Mouse (Mus musculus) kidney, adult 2 months (tissue): ENCODE measurements at regions not wholly inside any gene's neighbourhood (a gene's known extent, or its start where the extent isn't known, plus 50 kb on each side); places are given as distances from the start of the nearest gene placed in this dataset.

Source experiments
- DNase-seq: peaks from one replicate; pipeline ENCODE4 v3.0.0; 2021
- H3K27ac ChIP-seq: fragments of 200-500 bp; 2 replicates; pipeline ENCODE4 v1.5.1; 2012; ENCODE audit warnings: low read depth, low read length, control low read depth, inconsistent platforms; ENCODE audit not compliant: insufficient read depth
- H3K27me3 ChIP-seq: fragments of 200-500 bp; replicated peaks from 2 replicates; pipeline ENCODE4 v1.6.1; 2012; ENCODE audit warnings: mild to moderate bottlenecking, moderate library complexity, low read length, inconsistent platforms; ENCODE audit not compliant: control insufficient read depth, insufficient read depth
- H3K36me3 ChIP-seq: fragments of 200-500 bp; 2 replicates; pipeline ENCODE4 v1.6.1; 2012; ENCODE audit warnings: mild to moderate bottlenecking, moderate library complexity, low read length, inconsistent platforms; ENCODE audit not compliant: control insufficient read depth, insufficient read depth
- H3K4me1 ChIP-seq: fragments of 200-500 bp; 2 replicates; pipeline ENCODE4 v1.6.1; 2011; ENCODE audit warnings: low read length; ENCODE audit not compliant: control insufficient read depth, insufficient read depth
- H3K4me3 ChIP-seq: fragments of 200-500 bp; 2 replicates; pipeline ENCODE4 v1.5.1; 2011; ENCODE audit warnings: mild to moderate bottlenecking, low read depth, low read length, control low read depth; ENCODE audit not compliant: insufficient read depth
- CTCF ChIP-seq: fragments of 200-500 bp; conservative IDR thresholded peaks from 2 replicates; pipeline ENCODE4 v1.5.1; 2011; ENCODE audit warnings: low read depth, mild to moderate bottlenecking, control low read depth, low read length, moderate library complexity, mixed read lengths; ENCODE audit not compliant: insufficient read depth, insufficient read length
- POLR2A ChIP-seq: fragments of 200-500 bp; IDR thresholded peaks from one replicate; pipeline ENCODE4 v1.6.1; 2011; ENCODE audit warnings: low read depth, low read length, control low read depth
- WGBS: fragments of 180-500 bp; shearing (Covaris S2); methylation state at CpG from one replicate; pipeline ENCODE4 v1.1.7; 2018; 5-methylcytosine and 5-hydroxymethylcytosine counted together

DNA sequence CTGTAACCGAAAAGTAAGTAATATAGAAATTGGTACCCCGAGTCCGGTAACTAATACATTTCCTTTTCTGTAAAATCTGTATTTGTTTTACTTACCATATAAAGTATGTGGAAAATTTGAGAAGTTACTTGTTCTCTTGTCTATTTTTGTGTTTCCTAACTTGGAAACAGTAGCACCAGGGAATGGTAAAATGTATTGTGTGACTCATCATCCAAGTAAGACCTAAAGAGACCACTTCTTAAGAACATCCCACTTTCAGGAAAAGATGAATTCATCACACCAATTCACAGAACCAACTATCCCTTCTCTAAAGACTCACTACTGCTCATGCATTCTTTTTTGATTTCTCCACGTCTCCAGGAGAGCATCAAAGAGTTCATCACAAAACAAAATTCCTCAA is 457.6 kb upstream of the Htr2a start:
- no peak overlapping the region for H3K27ac ChIP-seq
- no peak for TF ChIP-seq POLR2A
- TF ChIP-seq CTCF = no peak
- 90% methylated on average over 4 of the region's 4 CpGs for WGBS
- no peaks in the 10 kb centered on the region for H3K36me3 ChIP-seq
- DNase-seq = no peak
- H3K27me3 ChIP-seq = no peaks in the 10 kb centered on the region
- 0 out of 2 replicates have a peak, but pooled peaks cover 3% of the 10 kb centered on the region for H3K4me1 ChIP-seq
- H3K4me3 ChIP-seq = no peak overlapping the region

DNA sequence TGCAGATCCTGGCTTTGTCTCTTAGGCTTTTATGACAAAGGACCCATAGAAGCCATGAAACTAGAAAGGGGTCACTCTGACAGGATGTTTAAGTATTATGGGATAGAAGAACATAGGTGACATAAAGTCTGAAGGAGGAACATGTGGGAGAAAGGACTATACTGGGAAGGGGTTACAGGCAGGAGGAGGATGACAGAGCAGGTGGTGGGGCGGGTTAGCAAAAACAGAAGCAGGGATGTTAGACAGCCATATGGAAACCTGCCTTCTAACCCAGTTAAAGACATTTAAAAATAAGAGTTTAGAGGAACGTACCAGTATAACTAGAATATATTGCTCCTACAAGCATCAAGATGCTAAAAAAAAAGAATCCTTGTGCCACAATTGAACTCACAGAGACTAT is 438.9 kb upstream of the Htr2a start:
- TF ChIP-seq POLR2A = no peak
- TF ChIP-seq CTCF = no peak
- 91% methylated on average over 2 of the region's 2 CpGs for WGBS

DNA sequence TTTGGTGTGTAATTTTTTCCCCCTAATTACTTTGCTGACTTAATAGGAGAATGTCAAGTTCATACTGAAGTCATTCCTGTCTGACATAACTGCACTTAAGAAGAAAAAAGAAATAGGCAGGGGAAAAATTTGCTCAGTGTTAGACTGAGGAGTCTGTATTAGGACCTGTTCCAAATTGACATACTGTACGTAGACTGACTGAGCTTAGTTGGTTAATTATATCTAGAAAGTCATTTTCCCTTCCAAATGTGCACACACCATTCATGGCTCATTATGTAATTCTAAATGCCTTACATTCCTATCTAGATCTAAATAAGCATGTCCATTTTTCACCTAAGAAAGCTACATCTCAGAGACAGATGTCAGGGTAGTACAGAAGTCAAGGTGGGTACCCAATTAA is 435.6 kb upstream of the Htr2a start:
- no peak overlapping the region for H3K27ac ChIP-seq
- no peaks in the 10 kb centered on the region for H3K27me3 ChIP-seq
- no peaks in the 10 kb centered on the region for H3K36me3 ChIP-seq
- H3K4me3 ChIP-seq = no peak overlapping the region
- peak; percentile 47 for DNase-seq
- no peaks in the 10 kb centered on the region; the same call in 1 of the 2 replicates for H3K4me1 ChIP-seq
- 53% methylated on average over 1 of the region's 1 CpGs for WGBS
- TF ChIP-seq POLR2A (no peak), CTCF (no peak)

More for the DNA sequence above, 438.9 kb upstream of the Htr2a start:
- Histone ChIP-seq H3K4me1 (no peaks in the 10 kb centered on the region; the same call in 1 of the 2 replicates), H3K27ac (no peak overlapping the region), H3K36me3 (no peaks in the 10 kb centered on the region), H3K4me3 (no peak overlapping the region), H3K27me3 (no peaks in the 10 kb centered on the region)
- no peak for DNase-seq

DNA sequence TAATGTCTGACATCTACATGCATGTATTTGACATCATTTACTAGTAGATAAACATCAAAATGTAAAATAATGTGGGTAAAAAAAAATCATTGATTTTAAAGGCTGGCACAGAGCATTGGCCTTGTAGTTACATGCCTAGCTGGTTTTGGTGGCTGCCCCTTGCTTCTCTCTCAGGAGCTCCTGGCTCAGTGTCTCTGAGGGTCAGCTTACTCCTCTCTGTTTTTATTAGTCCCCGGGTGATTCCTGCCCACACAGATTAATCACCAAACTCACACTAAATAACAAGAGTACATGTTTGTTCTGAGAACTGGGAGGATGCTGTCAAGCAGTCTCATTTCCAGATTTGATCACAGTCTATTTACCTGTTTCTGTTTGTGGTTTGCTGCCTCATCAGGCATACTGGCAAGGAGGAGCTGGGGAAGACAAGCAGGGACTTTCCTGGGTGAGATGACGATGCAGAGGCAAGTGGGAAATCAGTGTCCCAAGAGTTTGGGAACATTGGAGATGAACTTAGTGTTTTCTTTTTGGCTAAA is 422.7 kb upstream of the Htr2a start:
- H3K27me3 ChIP-seq = no peaks in the 10 kb centered on the region
- DNase-seq = peak; percentile 12
- TF ChIP-seq POLR2A (no peak), CTCF (no peak)
- H3K4me1 ChIP-seq = no peaks in the 10 kb centered on the region; the same call in 1 of the 2 replicates
- H3K4me3 ChIP-seq = no peak overlapping the region
- 21% methylated on average over 2 of the region's 2 CpGs for WGBS
- no peak overlapping the region for H3K27ac ChIP-seq
- H3K36me3 ChIP-seq = no peaks in the 10 kb centered on the region

DNA sequence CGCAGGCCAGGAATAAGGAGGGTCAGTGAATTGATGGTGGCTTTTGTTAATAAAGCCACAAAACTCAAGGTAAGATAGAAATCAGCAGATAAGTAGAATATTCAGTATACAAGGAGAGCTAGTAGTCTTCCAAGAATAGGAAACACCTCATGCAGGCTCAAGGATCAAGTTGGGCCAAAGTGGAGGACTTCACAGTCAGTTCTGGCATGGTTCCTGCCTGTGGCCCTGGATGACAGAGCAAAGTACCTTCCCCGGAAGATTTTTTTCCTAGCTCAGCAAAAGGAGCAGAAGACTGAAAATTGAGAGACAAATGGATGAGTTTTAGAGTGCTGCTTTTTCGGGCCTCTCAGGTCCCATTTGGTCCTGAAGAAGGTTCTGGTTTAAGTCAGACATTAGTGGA is 420.9 kb upstream of the Htr2a start:
- WGBS = 72% methylated on average over 3 of the region's 3 CpGs
- DNase-seq = peak; percentile 87

DNA sequence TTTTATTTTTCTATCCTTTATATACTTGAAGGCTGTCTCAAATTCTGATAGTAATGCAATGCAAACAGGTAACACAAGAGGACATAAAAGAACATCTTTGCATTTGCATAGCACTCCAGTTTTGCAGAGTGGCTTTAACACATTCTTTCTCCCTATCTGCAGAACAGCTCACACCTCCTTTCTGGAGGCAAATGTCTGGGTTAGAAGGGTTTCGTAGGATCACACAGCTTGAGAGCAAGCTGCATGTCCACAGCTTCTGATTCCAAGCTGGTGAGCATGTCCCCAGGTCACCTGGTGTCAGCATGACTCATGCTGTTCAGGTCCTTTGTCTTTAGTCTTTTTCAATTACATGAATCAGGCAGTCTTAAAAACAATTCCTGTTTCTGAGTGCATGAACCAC is 418.5 kb upstream of the Htr2a start:
- no peaks in the 10 kb centered on the region for H3K36me3 ChIP-seq
- H3K4me1 ChIP-seq = no peaks in the 10 kb centered on the region; the same call in 1 of the 2 replicates
- H3K4me3 ChIP-seq = no peak overlapping the region
- WGBS = 67% methylated on average over 1 of the region's 1 CpGs
- no peak for DNase-seq
- no peaks in the 10 kb centered on the region for H3K27me3 ChIP-seq
- TF ChIP-seq CTCF (no peak), POLR2A (no peak)
- no peak overlapping the region for H3K27ac ChIP-seq

More for the DNA sequence above, 420.9 kb upstream of the Htr2a start:
- no peak overlapping the region for H3K27ac ChIP-seq
- TF ChIP-seq CTCF (no peak), POLR2A (no peak)
- no peaks in the 10 kb centered on the region; the same call in 1 of the 2 replicates for H3K4me1 ChIP-seq
- H3K4me3 ChIP-seq = no peak overlapping the region
- no peaks in the 10 kb centered on the region for H3K36me3 ChIP-seq
- no peaks in the 10 kb centered on the region for H3K27me3 ChIP-seq

DNA sequence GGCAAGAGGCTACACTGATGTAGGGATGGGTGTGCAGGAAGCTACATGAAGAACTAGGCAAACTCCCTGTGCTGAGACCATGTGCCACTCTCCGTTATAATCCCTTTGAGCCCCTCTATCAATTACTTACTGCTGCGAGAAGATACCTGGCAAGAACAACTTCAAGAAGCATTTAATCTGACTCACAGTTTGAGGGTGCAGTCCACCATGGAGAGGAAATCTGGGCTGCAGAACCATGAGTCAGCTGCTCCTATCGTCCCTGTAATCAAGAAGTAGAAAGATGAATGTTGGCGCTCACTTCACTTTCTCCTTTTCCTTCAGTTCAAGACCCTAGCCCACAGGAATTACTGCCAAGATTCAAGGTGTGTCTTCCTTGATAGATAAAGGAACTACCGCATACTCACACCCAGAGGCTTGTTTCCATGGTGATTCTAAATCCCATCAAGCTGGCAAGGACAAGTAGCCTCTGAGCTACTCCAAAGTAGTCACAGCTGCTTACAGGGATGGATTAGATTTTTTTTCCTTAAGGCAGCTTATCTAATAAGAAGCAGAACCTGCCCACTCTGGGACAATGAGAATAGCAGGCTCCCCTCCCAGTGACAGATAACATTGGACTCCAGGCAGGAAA is 411.0 kb upstream of the Htr2a start:
- H3K27me3 ChIP-seq = no peaks in the 10 kb centered on the region
- no peak overlapping the region for H3K27ac ChIP-seq
- no peak overlapping the region for H3K4me3 ChIP-seq
- DNase-seq = no peak
- H3K36me3 ChIP-seq = no peaks in the 10 kb centered on the region
- WGBS = 80% methylated on average over 5 of the region's 5 CpGs
- H3K4me1 ChIP-seq = no peaks in the 10 kb centered on the region
- no peak for TF ChIP-seq POLR2A
- TF ChIP-seq CTCF = no peak

DNA sequence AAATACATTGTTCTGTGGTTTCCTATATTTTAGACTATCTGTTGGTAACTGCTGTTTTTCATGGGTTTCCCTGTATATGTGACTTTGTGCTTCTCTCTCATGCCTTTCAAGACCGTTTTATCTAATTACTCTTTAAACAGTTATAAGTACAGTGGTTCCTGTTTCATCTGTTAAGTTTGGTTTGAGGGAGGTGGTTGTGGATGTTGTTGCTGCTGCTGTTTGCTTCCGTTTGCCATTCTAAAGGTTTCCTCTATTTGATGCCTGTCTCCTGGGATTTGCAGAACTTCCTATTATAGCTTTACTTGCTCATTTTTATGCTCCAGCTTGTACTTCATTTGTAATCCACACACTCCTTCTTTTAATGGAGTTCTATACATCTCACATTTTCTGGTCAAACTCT is 400.4 kb upstream of the Htr2a start:
- no peak for DNase-seq
- TF ChIP-seq POLR2A (no peak), CTCF (no peak)
- Histone ChIP-seq H3K36me3 (no peaks in the 10 kb centered on the region), H3K4me3 (no peak overlapping the region), H3K27me3 (no peaks in the 10 kb centered on the region), H3K27ac (no peak overlapping the region), H3K4me1 (no peaks in the 10 kb centered on the region)
- 64% methylated on average over 2 of the region's 2 CpGs for WGBS
